Mouse (Mus musculus) limb, embryonic 14.5 days (tissue): ENCODE results near the gene Mcu. TPM values are rescaled to one million over a fixed set of nuclear protein-coding genes. Genes with fewer than 3 reads are reported as not detected.
A peak's percentile ranks its signal among the peaks of the same experiment; 100 is the strongest.

Experiments used
- ATAC-seq: fragments of 200-750 bp; cut with Nextera tagmentation; 2 replicates; pipeline ENCODE4 v1.8.0; 2017; ENCODE audit warnings: low read depth, moderate number of reproducible peaks, moderate TSS enrichment; ENCODE audit not compliant: low FRiP score
- DNase-seq: peaks from one replicate; pipeline ENCODE4 v3.0.0-alpha.2; 2015; ENCODE audit warnings: low spot score
- H3K27ac ChIP-seq: fragments of 300-500 bp; sonication (generic); replicated peaks from 2 replicates; pipeline ENCODE4 v1.5.1; 2014; ENCODE audit warnings: low read depth, mild to moderate bottlenecking, low read length, moderate library complexity, mixed read lengths
- H3K27me3 ChIP-seq: fragments of 300-500 bp; sonication (generic); 2 replicates; pipeline ENCODE4 v1.6.1; 2014; ENCODE audit warnings: low read length, mixed read lengths; ENCODE audit not compliant: control insufficient read depth, insufficient read depth
- H3K36me3 ChIP-seq: fragments of 300-500 bp; sonication (generic); 2 replicates; pipeline ENCODE4 v1.6.1; 2014; ENCODE audit warnings: mild to moderate bottlenecking, low read length, moderate library complexity, mixed read lengths; ENCODE audit not compliant: control insufficient read depth, insufficient read depth
- H3K4me1 ChIP-seq: fragments of 300-500 bp; sonication (generic); 2 replicates; pipeline ENCODE4 v1.6.1; 2014; ENCODE audit warnings: antibody characterized with exemption, low read length, mixed read lengths; ENCODE audit not compliant: control insufficient read depth, insufficient read depth
- H3K4me2 ChIP-seq: fragments of 300-500 bp; sonication (generic); replicated peaks from 2 replicates; pipeline ENCODE4 v1.6.1; 2014; ENCODE audit warnings: low read depth, mild to moderate bottlenecking, low read length, moderate library complexity; ENCODE audit not compliant: severe bottlenecking
- H3K4me3 ChIP-seq: fragments of 300-500 bp; sonication (generic); replicated peaks from 2 replicates; pipeline ENCODE4 v1.5.1; 2014; ENCODE audit warnings: low read length
- H3K9ac ChIP-seq: fragments of 300-500 bp; sonication (generic); 2 replicates; pipeline ENCODE4 v1.6.1; 2014; ENCODE audit warnings: mild to moderate bottlenecking, low read depth, low read length, moderate library complexity; ENCODE audit not compliant: severe bottlenecking
- H3K9me3 ChIP-seq: fragments of 300-500 bp; sonication (generic); 2 replicates; pipeline ENCODE4 v1.6.1; 2016; ENCODE audit warnings: low read length; ENCODE audit not compliant: control insufficient read depth
- POLR2A ChIP-seq: fragments of 200-500 bp; IDR thresholded peaks from 2 replicates; pipeline ENCODE4 v1.8.0; 2012; ENCODE audit warnings: inconsistent platforms, mild to moderate bottlenecking, moderate library complexity, borderline replicate concordance; ENCODE audit not compliant: insufficient read depth, insufficient read length; ENCODE audit errors: extremely low read depth
- WGBS: fragments of 180-500 bp; shearing (Covaris S2); extraction: QIAGEN DNeasy Blood & Tissue Kit; methylation state at CpG from one replicate; pipeline ENCODE4 v1.1.7; 2014; 5-methylcytosine and 5-hydroxymethylcytosine counted together
- polyA plus RNA-seq, 2 experiments: library from polyadenylated mRNA; depleted of rRNA in 1 of 2; stranded (reverse) in 1 of 2; unstranded in 1 of 2; fragments of >200 nt; fragmentation: Nextera tagmentation in 1 of 2; extraction: Ambion mirVana in 1 of 2; gene quantifications; 2 replicates each; pipeline versions ENCODE4 v1.2.1 to v1.2.3; 2012 to 2014

Gene Mcu
- polyA plus RNA-seq, 2 experiments: 34.5 to 54.2 TPM

DNA sequence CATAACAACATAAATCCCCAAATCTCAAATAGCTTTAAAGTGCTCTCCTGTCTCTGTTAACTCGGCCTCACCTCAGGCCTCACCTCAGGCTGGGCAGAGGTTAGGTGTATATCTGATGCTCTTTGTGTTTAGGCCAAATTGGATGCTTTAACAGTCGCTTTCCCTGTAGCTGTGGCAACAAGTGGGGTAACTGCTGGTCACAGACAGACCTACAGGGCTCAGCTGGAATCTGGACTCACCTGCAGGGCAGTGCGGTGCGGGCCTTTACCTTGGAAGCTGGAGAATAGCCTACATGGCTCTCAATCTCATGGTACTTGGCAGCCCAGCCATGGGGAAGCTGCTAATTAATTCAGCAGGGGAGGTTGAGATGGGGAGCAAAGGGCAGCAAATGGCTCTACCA is 149.9 kb downstream of the Mcu start:
- no peak overlapping the region for H3K9ac ChIP-seq
- no peak overlapping the region for H3K4me3 ChIP-seq
- peaks cover 5% of the 10 kb centered on the region; the same call in 1 of the 2 replicates for H3K4me1 ChIP-seq
- no peak overlapping the region for H3K27ac ChIP-seq
- DNase-seq (no peak), ATAC-seq (no peak)
- H3K4me2 ChIP-seq: no peak overlapping the region
- H3K9me3 ChIP-seq: no peaks in the 10 kb centered on the region
- H3K36me3 ChIP-seq: peaks cover 5% of the 10 kb centered on the region; the same call in 1 of the 2 replicates
- 47% methylated on average over 4 of the region's 4 CpGs for WGBS
- TF ChIP-seq POLR2A: no peak
- H3K27me3 ChIP-seq: no peaks in the 10 kb centered on the region

DNA sequence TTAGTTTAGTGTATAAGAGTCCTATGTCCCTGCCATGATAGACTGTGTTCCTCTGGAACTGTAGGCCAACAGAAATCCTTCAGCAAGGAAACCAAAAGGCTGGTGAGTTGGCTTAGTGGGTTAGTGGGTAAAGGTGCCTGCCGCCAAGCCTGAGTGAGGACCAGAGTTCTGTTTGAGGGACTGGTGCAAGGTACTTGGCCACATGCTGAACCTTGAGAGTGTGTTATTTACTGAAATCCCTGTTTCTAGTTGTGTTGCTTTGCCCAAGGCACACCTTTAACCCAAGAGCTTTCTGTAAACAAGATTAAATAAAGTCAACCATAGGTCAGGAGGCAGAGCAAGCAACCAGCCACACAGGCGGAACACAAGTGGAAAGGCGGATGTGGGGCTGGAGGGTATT is 150.9 kb downstream of the Mcu start:
- H3K27me3 ChIP-seq: no peaks in the 10 kb centered on the region
- TF ChIP-seq POLR2A: no peak
- H3K4me2 ChIP-seq: no peak overlapping the region
- WGBS: 83% methylated on average over 3 of the region's 3 CpGs
- H3K9me3 ChIP-seq: no peaks in the 10 kb centered on the region
- no peak overlapping the region for H3K9ac ChIP-seq
- ATAC-seq: no peak
- no peak for DNase-seq
- peaks cover 5% of the 10 kb centered on the region; the same call in 1 of the 2 replicates for H3K4me1 ChIP-seq
- H3K4me3 ChIP-seq: no peak overlapping the region
- no peak overlapping the region for H3K27ac ChIP-seq
- peaks cover 5% of the 10 kb centered on the region; the same call in 1 of the 2 replicates for H3K36me3 ChIP-seq

DNA sequence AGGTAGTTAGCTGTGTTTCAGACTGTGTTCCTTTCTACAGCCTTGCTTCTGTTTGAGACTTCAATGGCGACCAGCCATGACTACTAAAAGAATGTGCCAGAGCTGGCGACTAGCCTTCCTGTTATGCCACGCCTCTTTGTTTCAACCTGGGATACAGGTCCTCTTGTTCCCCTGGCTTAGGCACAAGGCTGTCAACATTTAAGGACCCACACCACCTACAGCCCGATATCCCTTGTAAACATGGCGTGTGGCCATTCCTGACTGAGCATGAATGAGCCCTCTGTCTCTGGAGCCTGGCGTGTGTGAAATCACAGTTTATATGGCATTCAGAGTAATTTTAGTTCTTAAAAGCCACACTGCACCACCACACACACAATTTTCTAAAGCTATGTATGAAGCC is 154.2 kb downstream of the Mcu start:
- Histone ChIP-seq H3K4me2 (no peak overlapping the region), H3K27ac (peak overlapping the region; percentile 70)
- ATAC-seq: peak; percentile 77; the same call in 1 of the 2 replicates

DNA sequence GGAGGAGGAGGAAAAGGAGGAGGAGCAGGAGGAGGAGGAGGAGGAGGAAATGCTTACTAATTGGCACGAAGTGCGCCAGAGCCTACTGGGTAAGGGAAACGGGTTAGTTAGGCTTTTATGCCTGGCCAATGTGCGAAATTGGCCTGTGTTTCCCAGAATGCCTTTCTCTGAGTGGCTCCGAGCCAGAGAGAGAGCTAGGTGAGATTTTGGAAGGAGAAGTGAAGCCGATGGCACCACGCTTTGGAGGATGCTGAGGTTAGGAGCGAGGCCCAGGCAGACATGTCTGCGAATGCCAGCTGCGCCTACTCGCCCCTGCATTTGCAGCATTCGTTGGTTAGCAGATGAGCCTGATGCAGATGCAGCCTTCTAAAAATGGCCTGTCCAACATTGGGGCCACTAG is 156.7 kb downstream of the Mcu start:
- Histone ChIP-seq H3K4me1 (no peaks in the 10 kb centered on the region), H3K9ac (no peak overlapping the region), H3K9me3 (no peaks in the 10 kb centered on the region), H3K4me2 (no peak overlapping the region), H3K36me3 (peaks cover 9% of the 10 kb centered on the region), H3K27me3 (no peaks in the 10 kb centered on the region), H3K4me3 (no peak overlapping the region), H3K27ac (no peak overlapping the region)
- no peak for ATAC-seq
- TF ChIP-seq POLR2A: no peak
- no peak for DNase-seq
- 85% methylated on average over 12 of the region's 12 CpGs for WGBS

More for the DNA sequence above, 154.2 kb downstream of the Mcu start:
- H3K9ac ChIP-seq: no peak overlapping the region
- no peaks in the 10 kb centered on the region for H3K9me3 ChIP-seq
- WGBS: 70% methylated on average over 6 of the region's 6 CpGs
- H3K36me3 ChIP-seq: peaks cover 9% of the 10 kb centered on the region
- H3K27me3 ChIP-seq: no peaks in the 10 kb centered on the region
- peak; percentile 29 for DNase-seq
- no peak for TF ChIP-seq POLR2A
- H3K4me3 ChIP-seq: no peak overlapping the region
- peaks cover 5% of the 10 kb centered on the region; the same call in 1 of the 2 replicates for H3K4me1 ChIP-seq

DNA sequence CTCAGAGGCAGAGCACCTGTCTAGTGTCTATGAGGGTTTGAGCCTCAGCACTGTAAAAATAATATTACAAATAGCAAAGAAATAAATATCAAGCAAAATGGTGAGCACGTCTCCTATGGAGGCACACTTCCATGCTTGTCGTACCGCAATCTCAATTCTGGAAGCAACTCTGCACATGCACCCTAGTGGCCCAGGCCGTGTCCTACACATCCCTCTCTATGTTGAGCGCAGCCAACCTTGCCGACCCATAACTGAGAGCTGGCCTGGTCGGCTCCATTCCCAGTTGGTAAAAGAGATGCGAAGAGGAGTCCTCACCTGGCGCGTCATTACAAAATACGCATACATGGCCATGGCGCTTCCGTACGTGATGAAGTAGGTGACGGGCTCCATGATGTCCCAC is 161.9 kb downstream of the Mcu start:
- Histone ChIP-seq H3K4me2 (no peak overlapping the region), H3K27ac (no peak overlapping the region), H3K4me3 (no peak overlapping the region), H3K36me3 (peaks cover 35% of the 10 kb centered on the region), H3K27me3 (no peaks in the 10 kb centered on the region), H3K9ac (no peak overlapping the region), H3K9me3 (no peaks in the 10 kb centered on the region), H3K4me1 (no peaks in the 10 kb centered on the region)
- no peak for ATAC-seq
- no peak for DNase-seq
- 94% methylated on average over 15 of the region's 15 CpGs for WGBS
- TF ChIP-seq POLR2A: no peak

DNA sequence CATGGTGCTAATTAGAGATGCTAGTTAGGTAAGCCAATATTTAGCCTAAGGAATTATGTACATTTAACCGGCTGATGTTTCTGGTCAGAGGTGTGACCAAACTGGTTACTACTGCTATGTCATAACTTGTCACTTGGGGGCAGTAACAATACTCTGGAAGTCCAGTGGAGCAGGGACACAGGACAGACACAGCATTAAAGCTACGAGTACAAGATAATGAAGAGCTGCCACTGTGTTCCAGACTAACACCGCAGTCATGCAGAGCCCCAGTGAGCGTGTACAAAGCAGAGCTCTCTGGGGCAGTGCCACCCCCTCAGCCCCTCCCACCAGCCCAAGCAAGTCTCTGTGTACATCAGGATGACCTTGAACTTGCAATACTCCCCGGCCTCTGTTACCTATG is 164.7 kb downstream of the Mcu start:
- H3K27me3 ChIP-seq: no peaks in the 10 kb centered on the region

More for the DNA sequence above, 164.7 kb downstream of the Mcu start:
- Histone ChIP-seq H3K4me3 (no peak overlapping the region), H3K4me1 (no peaks in the 10 kb centered on the region), H3K27ac (no peak overlapping the region), H3K9ac (no peak overlapping the region), H3K36me3 (peaks cover 42% of the 10 kb centered on the region), H3K4me2 (no peak overlapping the region), H3K9me3 (no peaks in the 10 kb centered on the region)
- TF ChIP-seq POLR2A: no peak
- 50% methylated on average over 5 of the region's 5 CpGs for WGBS
- no peak for ATAC-seq
- peak; percentile 37 for DNase-seq
